Mouse (Mus musculus) midbrain, embryonic 15.5 days (tissue): ENCODE results near the gene Olfr1461. TPM values are rescaled to one million over a fixed set of nuclear protein-coding genes. Genes with fewer than 3 reads are reported as not detected.

ENCODE experiments used
- ATAC-seq: fragments of 200-750 bp; cut with Nextera tagmentation; replicated peaks from 2 replicates; pipeline ENCODE4 v1.8.0; 2017; ENCODE audit warnings: moderate TSS enrichment
- H3K27ac ChIP-seq: fragments of 300-500 bp; sonication (generic); 2 replicates; pipeline ENCODE4 v1.5.1; 2015; ENCODE audit warnings: mild to moderate bottlenecking, inconsistent platforms
- H3K27me3 ChIP-seq: fragments of 300-500 bp; sonication (generic); replicated peaks from 2 replicates; pipeline ENCODE4 v1.6.1; 2015; ENCODE audit warnings: inconsistent platforms
- H3K36me3 ChIP-seq: fragments of 300-500 bp; sonication (generic); replicated peaks from 2 replicates; pipeline ENCODE4 v1.6.1; 2015; ENCODE audit warnings: inconsistent platforms
- H3K4me1 ChIP-seq: fragments of 300-500 bp; sonication (generic); 2 replicates; pipeline ENCODE4 v1.6.1; 2015; ENCODE audit warnings: inconsistent platforms
- H3K4me2 ChIP-seq: fragments of 300-500 bp; sonication (generic); 2 replicates; pipeline ENCODE4 v1.6.1; 2015; ENCODE audit warnings: inconsistent platforms, mild to moderate bottlenecking, moderate library complexity
- H3K4me3 ChIP-seq: fragments of 300-500 bp; sonication (generic); 2 replicates; pipeline ENCODE4 v1.5.1; 2015; ENCODE audit warnings: mild to moderate bottlenecking, inconsistent platforms
- H3K9ac ChIP-seq: fragments of 300-500 bp; sonication (generic); 2 replicates; pipeline ENCODE4 v1.6.1; 2015; ENCODE audit warnings: mild to moderate bottlenecking, inconsistent platforms
- H3K9me3 ChIP-seq: fragments of 300-500 bp; sonication (generic); 2 replicates; pipeline ENCODE4 v1.6.1; 2016; ENCODE audit warnings: inconsistent platforms
- WGBS: fragments of 180-500 bp; shearing (Covaris S2); methylation state at CpG from one replicate; pipeline ENCODE4 v1.1.7; 2015; ENCODE audit warnings: mixed read lengths; 5-methylcytosine and 5-hydroxymethylcytosine counted together
- polyA plus RNA-seq: library from polyadenylated mRNA; unstranded; fragments of >200 nt; fragmentation: Nextera tagmentation; extraction: Ambion mirVana; gene quantifications from 2 replicates; pipeline ENCODE4 v1.2.1, GENCODE M21; 2015

Olfr1461 gene
- polyA plus RNA-seq: not detected in 2 replicates

- Histone ChIP-seq H3K36me3 (no peaks in the 10 kb centered on the region), H3K27ac (no peak within 1 kb of the TSS), H3K27me3 (no peaks in the 10 kb centered on the region), H3K9ac (no peak within 1 kb of the TSS), H3K4me3 (no peak within 1 kb of the TSS), H3K9me3 (no peaks in the 10 kb centered on the region), H3K4me1 (no peaks in the 10 kb centered on the region), H3K4me2 (no peak within 1 kb of the TSS)
- ATAC-seq: no peak
- WGBS: 49% methylated on average over 1 of the region's 1 CpGs
These were observed at the start of gene Olfr1461 for GRCm38 (mm10) chr19:13162700-13163099. Gene Olfr1461 (plus strand): TSS chr19:13163000.

GRCm38 (mm10) chr19:13149449-13149848 lies 13.4 kb upstream of the Olfr1461 start, which contains the start of gene Olfr1459:
Gene Olfr1459 (minus strand): TSS chr19:13149549.
- WGBS: 78% methylated on average over 1 of the region's 1 CpGs
- no peak within 1 kb of the TSS for H3K9ac ChIP-seq
- no peak for ATAC-seq
- no peaks in the 10 kb centered on the region for H3K36me3 ChIP-seq
- H3K27me3 ChIP-seq: no peaks in the 10 kb centered on the region
- H3K9me3 ChIP-seq: 0 out of 2 replicates have a peak, but pooled peaks cover 8% of the 10 kb centered on the region
- H3K4me3 ChIP-seq: no peak within 1 kb of the TSS
- no peaks in the 10 kb centered on the region for H3K4me1 ChIP-seq
- H3K27ac ChIP-seq: no peak within 1 kb of the TSS
- H3K4me2 ChIP-seq: no peak within 1 kb of the TSS

- Histone ChIP-seq H3K4me1 (no peaks in the 10 kb centered on the region), H3K27me3 (no peaks in the 10 kb centered on the region), H3K27ac (no peak within 1 kb of the TSS), H3K4me3 (no peak within 1 kb of the TSS), H3K9me3 (0 out of 2 replicates have a peak, but pooled peaks cover 3% of the 10 kb centered on the region), H3K4me2 (no peak within 1 kb of the TSS), H3K36me3 (no peaks in the 10 kb centered on the region), H3K9ac (no peak within 1 kb of the TSS)
- WGBS: 89% methylated on average over 1 of the region's 1 CpGs
- ATAC-seq: no peak
These were observed 22.6 kb downstream of the Olfr1461 start, which contains the start of gene Olfr1462 for GRCm38 (mm10) chr19:13185434-13185833. Gene Olfr1462 (plus strand): TSS chr19:13185734.

Other genes starting within 250 kb of the Olfr1461 start
- gene Olfr1448, start 238.6 kb upstream of the Olfr1461 start, polyA plus RNA-seq: not detected in 2 replicates
- gene Olfr1449, start 232.2 kb upstream of the Olfr1461 start, polyA plus RNA-seq: not detected in 2 replicates
- not detected in 2 replicates for gene Olfr1450, start 212.7 kb upstream of the Olfr1461 start, polyA plus RNA-seq
- gene Olfr1451, start 168.0 kb upstream of the Olfr1461 start, polyA plus RNA-seq: not detected in 2 replicates
- gene Olfr1453, start 134.7 kb upstream of the Olfr1461 start, polyA plus RNA-seq: not detected in 2 replicates
- not detected in 2 replicates for gene Olfr1454, start 102.4 kb upstream of the Olfr1461 start, polyA plus RNA-seq
- not detected in 2 replicates for gene Olfr1457, start 65.1 kb upstream of the Olfr1461 start, polyA plus RNA-seq
- not detected in 2 replicates for gene Olfr1458, start 56.2 kb upstream of the Olfr1461 start, polyA plus RNA-seq
- gene Olfr1459, start 13.5 kb upstream of the Olfr1461 start, polyA plus RNA-seq: 0.03 TPM in 2 replicates
- gene Olfr1462, start 22.7 kb downstream of the Olfr1461 start, polyA plus RNA-seq: not detected in 2 replicates
- gene Olfr1463, start 68.3 kb downstream of the Olfr1461 start, polyA plus RNA-seq: not detected in 2 replicates
- not detected in 2 replicates for gene Olfr1465, start 152.5 kb downstream of the Olfr1461 start, polyA plus RNA-seq
- not detected in 2 replicates for gene Olfr1466, start 175.9 kb downstream of the Olfr1461 start, polyA plus RNA-seq
- not detected in 2 replicates for gene Olfr1467, start 199.2 kb downstream of the Olfr1461 start, polyA plus RNA-seq
- not detected in 2 replicates for gene Olfr1469, start 244.8 kb downstream of the Olfr1461 start, polyA plus RNA-seq